Mouse (Mus musculus) right cerebral cortex, adult 18-20 months (tissue): ENCODE measurements at regions not wholly inside any gene's neighbourhood (a gene's known extent, or its start where the extent isn't known, plus 50 kb on each side); places are given as distances from the start of the nearest gene placed in this dataset.
"Not testable (repeated sequence)": the region's sequence is repeated elsewhere in the genome, so short reads cannot be mapped to it uniquely, and the experiment has no call there.

Source experiments
- DNase-seq: peaks from one replicate; pipeline ENCODE4 v3.0.0; 2022; ENCODE audit warnings: mixed read lengths

DNA sequence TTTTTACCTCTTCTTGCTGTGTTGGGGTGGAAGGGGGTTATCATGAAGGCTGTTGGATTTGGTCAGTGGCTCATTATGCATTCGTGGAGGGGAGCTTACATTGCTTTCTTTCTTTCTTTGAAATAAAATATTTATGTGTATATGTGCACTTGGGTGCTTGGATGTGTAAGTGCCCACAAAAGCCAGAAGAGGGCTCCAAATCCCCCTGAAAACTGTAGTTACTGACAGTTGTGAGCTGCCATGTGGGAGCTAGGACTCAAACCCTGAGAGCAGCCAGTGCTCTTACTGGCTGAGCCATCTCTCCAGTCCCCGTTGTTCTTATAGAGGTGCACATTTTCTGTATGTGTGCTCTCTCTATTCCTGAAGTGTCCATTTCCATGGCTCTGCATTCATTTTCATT lies 415.6 kb upstream of the Zfp507 start:
- no peak for DNase-seq

DNA sequence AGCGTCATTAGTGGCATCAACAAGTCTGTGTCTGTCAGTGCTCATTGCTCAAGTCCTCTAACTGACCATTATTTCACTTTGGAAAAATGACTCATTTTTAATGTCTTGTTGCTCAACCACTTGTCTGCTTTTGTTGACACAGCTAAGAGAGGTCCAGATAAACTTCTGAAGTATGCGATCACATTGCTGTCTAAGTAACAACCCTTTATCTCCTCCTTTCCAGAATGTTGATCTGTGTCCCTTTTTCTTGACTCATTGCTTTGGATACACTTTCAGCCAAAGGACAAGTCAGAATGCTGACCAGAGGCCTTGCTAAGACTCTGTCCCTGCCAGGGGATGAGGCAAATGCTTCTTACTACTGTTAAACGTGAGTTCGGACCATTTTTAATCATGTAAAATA lies 407.2 kb upstream of the Zfp507 start:
- no peak for DNase-seq

DNA sequence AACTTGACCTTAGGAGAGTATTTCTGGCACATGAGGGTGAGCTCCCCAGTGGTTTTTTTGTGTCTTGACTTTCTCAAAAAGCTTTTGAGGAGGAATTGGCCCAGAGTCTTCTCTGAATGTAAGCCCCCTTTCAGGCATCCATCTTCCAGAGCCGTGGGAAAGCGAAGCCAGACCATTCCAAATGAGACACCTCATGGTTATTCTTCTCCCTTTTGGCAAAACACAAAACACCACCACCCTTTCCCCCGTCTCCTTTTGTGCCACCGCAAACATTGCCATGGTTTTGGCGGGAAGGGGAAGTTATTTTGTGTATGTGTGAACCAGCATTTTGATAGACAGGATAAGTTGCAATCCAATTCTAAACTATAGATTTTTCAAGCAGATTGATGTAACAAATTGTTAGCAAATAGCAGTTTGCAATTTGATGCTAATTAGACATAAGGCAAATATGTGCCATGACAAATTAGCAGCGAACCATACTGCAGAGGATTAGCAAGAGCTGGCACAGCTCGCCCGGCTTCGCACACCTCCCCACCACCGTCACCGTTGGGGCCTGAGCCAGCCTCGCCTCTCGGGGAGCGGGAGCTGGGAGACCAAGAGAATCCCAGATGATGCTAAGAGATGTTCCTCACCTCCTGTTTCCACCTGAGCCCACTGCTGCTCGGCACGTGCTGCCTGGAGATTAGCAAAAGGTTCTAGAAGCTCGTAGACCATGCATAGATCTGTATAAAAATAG lies 404.9 kb upstream of the Zfp507 start:
- peak; percentile 39 for DNase-seq

DNA sequence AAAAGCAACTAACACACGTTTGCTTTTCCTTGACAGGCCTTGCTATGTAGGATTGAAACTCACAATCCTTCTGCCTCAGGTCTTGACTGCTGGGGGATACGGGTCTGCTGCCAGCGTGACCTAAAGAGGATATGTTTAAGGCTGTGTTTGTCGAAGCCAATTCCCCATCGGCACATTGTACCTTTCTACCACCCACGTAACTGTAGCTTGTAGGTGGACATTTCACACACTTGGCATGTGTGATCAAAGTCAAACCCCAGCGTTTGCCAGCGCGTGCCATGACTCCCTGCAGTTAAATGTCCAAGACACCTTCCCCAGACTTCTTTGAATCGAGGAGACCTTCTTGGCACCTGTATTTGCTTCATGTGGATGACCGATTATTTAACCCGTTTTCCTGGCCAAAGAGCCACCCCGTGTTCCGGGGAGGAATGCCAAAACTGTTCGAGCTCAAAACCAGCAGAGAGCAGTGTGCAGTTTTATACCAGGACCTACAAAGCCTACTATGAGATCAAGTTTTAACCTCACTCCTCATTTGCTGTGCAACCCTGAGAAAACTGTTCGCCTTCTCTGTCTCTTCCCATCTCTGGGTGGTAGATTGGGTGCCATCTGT lies 395.4 kb upstream of the Zfp507 start:
- no peak for DNase-seq

DNA sequence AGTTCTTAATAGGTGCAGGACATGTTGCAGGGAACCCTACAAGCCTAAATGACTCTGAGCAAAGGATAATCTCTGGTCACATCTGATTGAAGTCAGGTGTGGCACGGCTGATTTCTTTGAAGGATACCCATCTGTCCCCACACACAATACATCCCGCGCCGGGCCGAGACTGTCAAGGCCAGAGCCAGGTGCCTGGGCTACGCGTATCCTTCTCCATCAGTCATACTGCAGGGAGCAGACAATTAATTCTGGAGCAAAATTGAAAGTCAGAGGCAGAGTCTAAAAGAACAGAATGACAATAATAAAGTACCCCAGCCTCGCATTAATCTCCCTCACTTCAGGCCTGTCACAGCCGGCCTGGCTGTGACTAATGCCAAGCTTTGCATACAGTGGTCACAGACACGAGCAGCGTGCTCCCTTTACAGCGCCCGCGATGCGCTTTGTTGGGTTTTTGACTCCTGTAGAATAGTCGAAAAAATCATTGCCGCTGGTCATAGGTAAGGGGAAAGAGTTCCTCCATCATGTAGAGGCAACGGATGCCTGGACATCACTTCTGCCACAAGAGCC lies 393.4 kb upstream of the Zfp507 start:
- DNase-seq = no peak

DNA sequence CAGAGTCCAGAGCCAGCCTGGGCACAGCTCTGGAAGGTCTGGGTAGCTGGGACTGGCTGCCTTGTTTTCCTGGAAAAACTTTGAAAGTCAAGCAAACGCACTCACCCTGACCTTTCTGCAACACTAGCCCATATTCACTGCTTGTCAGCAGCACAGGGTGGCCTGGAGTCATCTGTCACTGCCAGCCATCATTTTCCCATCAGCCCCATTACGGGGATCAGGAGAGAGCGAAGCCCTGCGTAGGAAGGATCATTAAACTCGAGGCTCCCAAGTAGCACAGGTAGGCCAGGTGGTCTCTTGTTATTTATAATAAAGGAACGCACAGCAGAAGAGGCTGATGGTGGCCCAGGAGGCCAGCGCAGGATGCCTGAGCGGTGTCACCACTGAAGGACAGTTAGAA lies 389.8 kb upstream of the Zfp507 start:
- DNase-seq = no peak

DNA sequence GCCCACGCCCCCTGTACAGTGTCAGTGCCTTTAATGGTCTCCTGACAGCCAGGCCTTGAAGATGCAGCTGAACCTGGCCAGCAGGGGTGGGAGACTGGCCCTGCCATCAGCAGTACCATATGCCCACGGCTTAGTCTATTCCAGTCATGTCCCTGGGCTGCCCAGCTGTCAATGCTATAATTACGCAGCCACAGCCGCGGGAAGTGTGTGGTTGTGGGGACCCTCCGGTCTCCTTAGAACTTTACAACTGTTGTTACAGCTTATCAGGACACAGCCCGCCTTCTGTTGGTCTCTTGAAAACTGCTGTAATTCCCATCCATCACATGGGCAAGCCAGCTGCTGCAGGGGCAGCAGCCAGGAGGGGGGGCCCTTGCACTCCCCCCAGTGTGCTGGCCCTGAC lies 375.1 kb upstream of the Zfp507 start:
- DNase-seq = peak; percentile 21

DNA sequence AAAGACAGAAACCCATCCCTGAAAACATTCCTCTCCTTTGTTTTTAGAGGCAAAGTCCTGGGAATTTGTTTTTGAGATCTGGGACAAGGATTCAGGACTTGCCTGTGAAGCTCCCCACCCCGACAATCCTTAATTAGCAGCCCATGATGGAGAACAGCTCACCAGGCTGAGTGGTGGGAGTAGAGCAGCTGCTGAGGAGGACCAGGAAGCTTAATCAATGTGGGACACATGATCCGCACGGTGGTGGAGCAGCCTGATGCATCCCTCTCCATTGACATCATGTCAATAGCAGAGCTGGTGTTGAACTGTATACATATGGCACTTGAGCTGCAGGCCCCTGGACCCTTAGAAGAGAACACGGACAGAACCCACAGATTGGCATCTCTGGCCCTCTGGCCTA lies 372.5 kb upstream of the Zfp507 start:
- peak; percentile 42 for DNase-seq

DNA sequence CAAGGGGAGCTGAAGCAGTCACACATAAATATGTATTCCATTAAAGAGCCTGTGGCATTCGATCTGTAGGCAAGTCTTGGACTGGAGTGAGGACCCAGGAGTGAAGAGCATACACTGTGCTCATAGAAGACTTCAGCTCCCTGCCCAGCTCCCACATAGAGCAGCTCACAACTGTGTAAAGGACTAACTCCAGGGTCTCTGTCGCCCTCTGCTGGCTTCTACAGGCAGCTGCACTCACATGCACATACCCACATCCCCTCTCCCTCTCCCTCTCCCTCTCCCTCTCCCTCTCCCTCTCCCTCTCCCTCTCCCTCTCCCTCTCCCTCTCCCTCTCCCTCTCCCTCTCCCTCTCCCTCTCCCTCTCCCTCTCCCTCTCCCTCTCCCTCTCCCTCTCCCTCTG lies 369.7 kb upstream of the Zfp507 start:
- not testable (repeated sequence) for DNase-seq

DNA sequence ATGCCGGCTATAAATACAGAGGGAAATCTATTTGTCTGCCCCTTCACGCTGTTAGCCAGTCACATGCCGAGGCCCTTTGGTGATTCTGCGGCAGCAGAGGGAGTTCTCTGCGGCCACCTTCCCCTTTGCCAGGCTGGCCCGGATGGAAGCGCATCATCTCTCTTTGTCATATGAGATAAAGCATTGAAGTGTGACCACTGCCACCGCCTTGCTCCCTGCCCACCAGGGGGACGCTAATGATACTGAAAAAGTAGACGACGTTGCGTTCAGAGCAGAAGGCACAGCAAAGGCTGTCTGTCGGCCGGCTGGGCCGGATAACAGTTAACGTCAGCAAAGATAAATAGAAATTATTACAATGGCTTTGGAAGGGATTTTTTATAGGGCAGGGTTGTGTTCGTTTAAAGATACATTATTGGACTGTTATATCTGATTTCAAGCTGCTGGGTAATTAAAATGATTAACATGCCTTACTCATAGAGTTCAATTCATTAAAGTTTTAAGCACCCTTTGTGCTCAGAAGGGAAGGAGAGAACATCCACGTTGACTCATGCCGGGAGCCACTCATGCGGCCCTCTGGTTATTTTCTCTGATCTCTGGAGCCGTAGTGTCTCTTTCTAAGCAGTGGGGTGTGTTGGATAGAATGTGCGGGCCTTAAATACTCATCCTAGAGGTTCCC lies 354.6 kb upstream of the Zfp507 start:
- no peak for DNase-seq

DNA sequence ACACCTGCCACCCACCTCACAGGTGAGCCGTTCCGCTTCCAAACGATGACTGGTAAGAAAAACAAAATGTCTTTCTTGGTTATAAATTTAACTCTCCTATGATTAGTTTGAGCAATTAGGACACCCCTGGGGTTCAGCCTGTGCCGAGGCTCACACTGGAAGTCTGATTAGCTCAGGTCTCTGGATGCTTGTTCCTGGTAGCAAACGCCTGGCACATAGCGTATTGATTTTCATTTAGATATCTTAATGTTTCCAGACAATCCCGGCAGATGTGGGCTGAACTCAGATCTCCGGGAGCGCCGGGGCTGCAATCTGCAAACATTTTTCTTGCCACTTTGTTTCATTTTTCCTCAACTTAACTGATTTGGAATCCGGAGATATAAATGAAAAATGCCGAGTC lies 353.8 kb upstream of the Zfp507 start:
- no peak for DNase-seq

DNA sequence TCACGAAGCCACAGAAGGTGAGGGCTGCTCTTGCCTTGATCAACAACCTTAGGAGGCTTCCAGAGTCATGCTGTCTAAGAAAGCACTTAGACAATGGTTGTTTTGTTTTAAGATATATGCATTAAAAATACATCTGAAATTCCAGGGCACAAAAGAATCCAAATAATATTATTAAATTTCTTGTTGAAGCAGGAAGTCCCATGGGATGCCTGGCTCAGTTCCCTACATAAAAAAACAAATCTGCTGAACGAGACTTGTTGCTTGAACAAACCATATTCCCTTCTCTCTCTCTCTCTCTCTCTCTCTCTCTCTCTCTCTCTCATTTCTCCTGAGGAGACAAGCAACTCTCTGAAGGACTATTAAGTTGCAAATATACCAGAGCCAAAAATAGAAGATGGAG lies 352.8 kb upstream of the Zfp507 start:
- DNase-seq = no peak

DNA sequence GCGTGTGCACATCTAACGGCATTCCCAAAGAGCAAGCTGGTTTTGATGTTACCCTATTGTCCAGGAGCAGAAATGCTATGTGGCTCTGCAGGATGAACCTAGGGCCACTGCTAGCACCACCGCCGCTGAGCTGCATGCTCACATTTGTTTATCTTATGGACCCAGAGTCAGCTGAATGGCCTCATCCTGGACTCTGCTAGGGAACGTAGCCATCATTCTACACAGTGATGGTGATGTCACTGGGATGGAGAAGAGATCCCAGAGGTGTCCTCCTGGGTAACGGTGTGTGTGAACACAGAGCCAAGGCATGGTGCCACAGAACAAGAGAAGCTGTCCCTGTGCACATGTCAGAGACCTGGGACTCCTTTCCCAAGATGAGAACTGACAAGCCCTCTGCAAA lies 352.4 kb upstream of the Zfp507 start:
- DNase-seq = no peak

DNA sequence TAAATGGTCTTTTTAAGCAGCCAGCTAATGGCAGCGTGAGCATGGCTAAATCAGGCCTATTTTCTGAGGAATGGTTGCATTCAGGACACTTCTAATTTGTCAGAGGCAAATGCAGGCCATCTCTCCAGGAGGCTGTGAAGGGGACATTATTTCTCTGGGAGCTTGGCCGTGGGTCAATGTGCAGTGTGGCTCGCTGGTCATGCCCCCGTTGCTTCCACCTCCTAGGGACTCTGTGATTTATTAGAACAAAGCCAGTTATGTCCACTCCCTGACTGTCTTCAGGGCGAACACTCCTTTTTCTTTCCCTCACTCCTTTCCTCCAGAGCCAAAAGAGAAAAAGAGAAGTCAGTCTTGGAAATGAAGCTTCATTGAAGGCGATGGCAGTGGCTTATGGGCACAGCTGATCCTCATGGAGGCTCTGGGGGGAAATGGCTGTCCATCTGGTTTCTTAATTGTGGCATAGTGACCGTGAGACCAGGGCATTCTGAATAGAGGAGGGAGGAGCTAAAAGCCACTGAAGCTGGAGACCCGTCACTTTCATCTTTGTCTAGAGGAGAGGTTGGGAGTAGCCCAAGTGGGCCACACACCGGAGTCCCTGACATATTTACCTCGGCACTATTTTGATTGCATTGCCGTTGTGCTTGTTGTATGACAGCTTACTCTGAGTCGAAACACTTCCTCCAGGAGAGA lies 348.2 kb upstream of the Zfp507 start:
- no peak for DNase-seq

DNA sequence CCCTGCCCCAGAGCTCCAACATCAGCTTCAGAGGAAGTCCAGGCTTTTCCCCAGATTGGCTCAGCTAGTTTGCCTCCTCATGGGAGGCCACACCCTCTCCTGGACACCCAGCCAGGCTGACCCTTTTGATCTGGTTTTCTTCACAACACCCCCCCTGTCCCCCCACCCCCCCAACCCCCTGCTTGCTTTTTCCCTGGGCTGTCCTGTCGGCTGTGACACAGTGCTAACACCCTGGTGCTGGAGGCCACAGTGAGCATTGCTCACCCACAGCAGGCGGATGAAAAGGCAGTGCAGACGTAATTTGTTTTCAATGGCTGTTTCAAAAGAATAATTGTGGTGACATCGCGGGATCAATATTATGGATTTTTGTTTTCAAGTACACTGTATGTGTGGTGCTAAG lies 333.8 kb upstream of the Zfp507 start:
- DNase-seq = no peak

DNA sequence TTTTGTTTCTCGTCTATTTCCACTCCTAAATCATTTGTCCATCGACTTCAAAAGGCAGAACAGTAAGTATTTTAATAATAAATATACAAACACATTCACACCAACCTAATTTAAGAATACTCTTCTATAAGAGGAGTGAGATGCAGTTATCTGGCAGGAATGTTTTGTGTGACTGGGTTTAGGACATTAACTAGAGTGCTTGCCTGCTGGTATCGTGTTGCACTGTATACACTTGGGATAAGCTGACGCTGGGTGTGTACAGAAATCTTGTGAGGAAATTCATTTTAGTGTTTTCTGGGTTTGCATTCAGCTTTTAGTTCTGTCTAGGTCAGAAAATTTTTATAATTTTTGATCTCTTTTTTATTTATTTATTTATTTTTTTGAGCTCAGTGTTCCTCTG lies 331.8 kb upstream of the Zfp507 start:
- no peak for DNase-seq

DNA sequence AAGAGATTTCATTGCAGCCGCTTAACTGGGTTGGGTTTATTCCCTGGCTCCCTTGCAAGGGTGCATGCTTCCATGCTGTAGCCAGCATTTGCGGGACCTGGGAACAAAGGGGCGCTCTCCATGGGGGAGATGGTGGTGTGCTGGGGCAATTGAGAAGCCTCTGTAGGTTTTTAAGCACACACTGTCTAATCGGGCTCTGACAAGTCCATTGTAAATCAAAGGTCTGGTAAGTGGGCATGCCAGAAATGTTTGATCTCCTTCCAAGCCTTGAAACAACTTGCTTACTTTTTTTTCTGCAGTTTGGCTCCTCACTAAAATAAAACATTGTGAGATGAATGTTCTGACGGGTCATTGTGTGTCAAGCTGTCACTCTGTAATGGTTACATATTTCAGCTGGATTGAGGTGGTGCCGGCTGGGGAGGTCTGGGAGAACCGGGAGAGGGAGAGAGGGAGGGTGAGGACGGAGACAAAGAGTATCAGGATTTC lies 330.9 kb upstream of the Zfp507 start:
- no peak for DNase-seq

DNA sequence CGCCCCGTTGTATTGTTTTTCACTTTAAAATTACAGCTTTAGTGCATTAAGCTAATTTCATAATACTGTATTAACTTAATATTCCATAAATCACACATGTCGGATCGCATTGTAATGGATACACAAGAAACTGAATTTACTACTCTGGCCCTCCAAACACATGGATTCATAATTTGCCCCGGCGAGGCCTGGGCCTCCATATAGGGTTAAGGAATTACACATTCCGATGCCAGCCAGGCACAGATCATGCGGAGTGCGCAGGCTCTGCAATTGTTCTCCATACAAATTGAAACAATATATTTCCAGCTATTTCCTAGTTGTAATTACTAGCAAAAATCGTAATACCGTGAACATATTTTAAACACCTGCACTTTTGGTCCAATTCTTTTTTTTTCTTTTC lies 330.2 kb upstream of the Zfp507 start:
- no peak for DNase-seq

DNA sequence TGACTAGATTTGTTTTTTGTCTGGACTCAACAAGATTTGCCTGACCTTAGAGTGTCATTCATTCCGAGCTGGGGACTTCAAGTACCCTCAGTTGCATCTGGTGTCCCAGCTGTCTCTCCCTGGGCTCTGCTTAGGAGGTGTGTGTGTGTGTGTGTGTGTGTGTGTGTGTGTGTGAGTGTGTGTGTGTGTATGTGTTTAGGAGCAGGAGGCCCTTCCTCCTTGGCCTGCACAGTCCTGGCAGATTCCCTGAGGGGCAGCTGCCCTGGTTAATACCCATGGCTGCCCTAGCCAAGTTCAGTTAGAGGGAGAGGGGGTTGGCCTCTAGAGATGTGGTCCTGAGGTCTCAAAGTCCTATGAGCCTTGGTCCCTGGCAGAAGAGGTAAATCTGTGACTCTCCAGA lies 329.8 kb upstream of the Zfp507 start:
- DNase-seq = no peak

DNA sequence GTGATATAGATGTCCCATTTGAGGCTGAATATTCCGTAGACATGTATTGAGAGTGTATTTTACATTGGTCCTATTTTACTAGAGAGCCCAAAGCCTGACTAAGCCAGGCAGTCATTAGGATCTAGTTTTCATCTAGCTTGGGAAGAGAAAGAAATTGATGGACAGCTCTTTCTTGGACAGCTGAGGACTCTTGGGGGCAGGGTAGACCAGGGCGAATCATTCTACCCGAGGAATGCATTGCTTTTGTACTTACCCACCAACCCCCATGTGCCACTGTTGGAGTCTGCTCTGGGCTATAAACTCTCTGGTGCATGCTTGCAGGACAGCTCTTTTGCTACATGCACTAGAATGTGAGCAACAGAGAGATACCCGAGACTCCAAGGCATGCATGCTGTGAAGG lies 294.3 kb upstream of the Zfp507 start:
- DNase-seq = no peak

DNA sequence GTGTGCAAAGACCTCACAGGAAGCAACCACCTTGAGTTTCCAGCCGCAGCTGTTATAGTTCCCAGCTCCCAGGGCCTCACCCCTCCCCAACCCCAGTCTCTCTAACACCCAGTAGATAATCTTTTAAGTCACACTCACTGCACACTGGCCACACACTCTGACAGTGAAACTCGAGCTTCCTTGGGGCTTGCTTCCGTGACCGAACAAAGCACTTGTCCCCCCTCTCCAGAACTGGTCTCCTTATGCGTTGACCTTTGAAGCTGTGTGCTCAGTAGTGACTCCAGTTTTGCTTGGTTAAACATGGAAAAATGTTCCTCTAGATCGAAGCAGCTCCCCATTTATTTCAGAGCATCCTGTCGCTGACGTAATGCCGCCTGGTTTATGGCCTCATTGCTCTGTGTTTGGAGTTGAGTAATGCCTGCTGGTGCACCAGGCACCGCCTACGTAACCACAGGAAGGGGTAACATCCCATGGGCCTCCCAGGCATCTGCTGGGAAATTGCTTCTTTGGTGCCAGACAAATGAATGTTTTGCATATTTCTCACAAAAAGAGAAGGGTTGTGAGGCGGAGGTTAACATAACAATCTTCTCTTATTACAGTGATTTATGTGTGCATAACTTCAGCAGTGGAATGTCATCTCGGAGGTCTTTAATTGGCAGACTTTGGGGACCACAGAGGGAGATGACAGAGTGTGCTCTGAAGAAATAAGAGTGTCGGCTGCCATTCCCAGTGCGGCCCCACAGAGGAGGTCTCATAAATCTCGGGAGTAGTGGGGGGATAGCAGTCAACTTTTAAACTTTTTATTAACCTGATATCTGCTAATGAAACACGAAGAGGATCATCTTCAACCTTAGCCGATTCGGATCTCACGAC lies 292.7 kb upstream of the Zfp507 start:
- DNase-seq = no peak

DNA sequence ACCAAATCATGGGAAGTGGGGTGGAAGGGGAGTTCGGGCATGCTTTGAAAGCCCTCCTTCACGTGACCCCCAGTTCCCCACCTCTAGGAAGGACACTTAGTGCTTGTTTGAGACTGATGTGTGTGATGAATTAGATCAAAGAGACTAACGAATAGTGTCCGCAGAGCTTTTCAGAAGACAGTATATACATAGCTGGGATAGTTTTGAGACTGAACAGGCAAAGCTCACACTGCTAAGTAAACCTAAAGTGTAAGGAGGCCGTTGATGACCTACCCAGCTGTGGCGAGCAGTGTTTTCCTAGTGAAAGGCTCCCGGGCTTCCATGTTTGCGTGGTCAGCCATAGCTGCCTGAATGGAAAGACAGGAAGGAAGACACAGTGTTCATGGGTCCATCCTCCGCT lies 288.3 kb upstream of the Zfp507 start:
- no peak for DNase-seq
